Comparison of ENCODE assay signal across 11 mouse cellular contexts in genomic region chr4:136981993-136982695, GRCm38 (mm10). TPM values are rescaled to one million over a fixed set of nuclear protein-coding genes. Genes with fewer than 3 reads are reported as not detected.
DNase-seq lines count a peak whose midpoint lies in the region; ATAC-seq and TF ChIP-seq lines count a peak whose summit lies in the region.
"Had no signal": no experiment of that assay in that cellular context is flagged by ENCODE, and none has a peak within 500 bp of the region (broad histone marks: within the 10 kb centered on the region; RNA-seq: fewer than 3 reads in every experiment).

No protein-coding gene starts in this region.

- H3K27me3 ChIP-seq in forebrain, postnatal 0 days (ENCODE audit: insufficient read depth, low read length), result no peaks in the 10 kb centered on the region
- no peaks in the 10 kb centered on the region for H3K27me3 ChIP-seq in forebrain, embryonic 11.5 days (ENCODE audit: control insufficient read depth, insufficient read depth, low read length)
- H3K27me3 ChIP-seq in neural tube, embryonic 12.5 days (replicated peaks), result no peaks in the 10 kb centered on the region
- H3K27me3 ChIP-seq in midbrain, embryonic 14.5 days (ENCODE audit: control insufficient read depth, insufficient read depth, low read length), result peaks cover 11% of the 10 kb centered on the region; the same call in 1 of the 2 replicates

- H3K4me2 ChIP-seq in forebrain, postnatal 0 days (ENCODE audit: low read depth), result no peak overlapping the region
- H3K4me2 ChIP-seq in forebrain, embryonic 11.5 days (ENCODE audit: low read depth, low read length, severe bottlenecking), result no peak overlapping the region
- no peak overlapping the region for H3K4me2 ChIP-seq in neural tube, embryonic 12.5 days (replicated peaks)
- no peak overlapping the region for H3K4me2 ChIP-seq in midbrain, embryonic 14.5 days (ENCODE audit: low read length)

- H3K9ac ChIP-seq in forebrain, postnatal 0 days, result no peak overlapping the region
- H3K9ac ChIP-seq in forebrain, embryonic 11.5 days (ENCODE audit: low read length), result no peak overlapping the region
- H3K9ac ChIP-seq in neural tube, embryonic 12.5 days, result 0 out of 2 replicates have a peak overlapping the region, but pooled peaks have one; percentile 13
- H3K9ac ChIP-seq in midbrain, embryonic 14.5 days (replicated peaks; ENCODE audit: low read length), result peak overlapping the region; percentile 24

- no peaks in the 10 kb centered on the region for H3K4me1 ChIP-seq in forebrain, postnatal 0 days (ENCODE audit: insufficient read depth)
- 0 out of 2 replicates have a peak, but pooled peaks cover 2% of the 10 kb centered on the region for H3K4me1 ChIP-seq in forebrain, embryonic 11.5 days (replicated peaks; ENCODE audit: control insufficient read depth, insufficient read depth, low read length)
- peaks cover 16% of the 10 kb centered on the region for H3K4me1 ChIP-seq in neural tube, embryonic 12.5 days
- peaks cover 14% of the 10 kb centered on the region; the same call in 1 of the 2 replicates for H3K4me1 ChIP-seq in midbrain, embryonic 14.5 days (ENCODE audit: control insufficient read depth, insufficient read depth, low read length)

- H3K36me3 ChIP-seq in forebrain, postnatal 0 days (ENCODE audit: insufficient read depth), result peaks cover 6% of the 10 kb centered on the region; the same call in 1 of the 2 replicates
- H3K36me3 ChIP-seq in forebrain, embryonic 11.5 days (ENCODE audit: control insufficient read depth, insufficient read depth, low read length), result no peaks in the 10 kb centered on the region
- peaks cover 17% of the 10 kb centered on the region for H3K36me3 ChIP-seq in neural tube, embryonic 12.5 days
- peaks cover 10% of the 10 kb centered on the region for H3K36me3 ChIP-seq in midbrain, embryonic 14.5 days (ENCODE audit: control insufficient read depth, insufficient read depth, low read length)

- no peaks in the 10 kb centered on the region for H3K9me3 ChIP-seq in forebrain, postnatal 0 days (ENCODE audit: low read length)
- H3K9me3 ChIP-seq in forebrain, embryonic 11.5 days (ENCODE audit: control insufficient read depth, low read length), result no peaks in the 10 kb centered on the region
- no peaks in the 10 kb centered on the region for H3K9me3 ChIP-seq in neural tube, embryonic 12.5 days
- H3K9me3 ChIP-seq in midbrain, embryonic 14.5 days (ENCODE audit: control insufficient read depth, low read length), result no peaks in the 10 kb centered on the region

- no peak for DNase-seq in forebrain, postnatal 0 days
- DNase-seq in forebrain, embryonic 11.5 days (ENCODE audit: low spot score), result no peak
- no peak for DNase-seq in neural tube, embryonic 10.5 days (ENCODE audit: extremely low spot score, low spot score)
- DNase-seq in midbrain, embryonic 14.5 days, result no peak
- DNase-seq in retina, embryonic 14.5 days (ENCODE audit: low spot score), result no peak
- DNase-seq in thymus, postnatal 36 days, result no peak
- DNase-seq: gastrocnemius, postnatal 25 days had no signal

- no peak overlapping the region for H3K4me3 ChIP-seq in forebrain, postnatal 0 days (ENCODE audit: low read depth, low read length)
- H3K4me3 ChIP-seq in forebrain, embryonic 11.5 days (ENCODE audit: low read depth, low read length), result no peak overlapping the region
- no peak overlapping the region for H3K4me3 ChIP-seq in neural tube, embryonic 12.5 days
- no peak overlapping the region for H3K4me3 ChIP-seq in midbrain, embryonic 14.5 days (replicated peaks; ENCODE audit: low read depth, low read length)

- WGBS in forebrain, postnatal 0 days, result 60% methylated on average over 9 of the region's 9 CpGs
- 69% methylated on average over 9 of the region's 9 CpGs for WGBS in forebrain, embryonic 11.5 days
- 40% methylated on average over 9 of the region's 9 CpGs for WGBS in neural tube, embryonic 12.5 days
- 51% methylated on average over 9 of the region's 9 CpGs for WGBS in midbrain, embryonic 14.5 days

- peak; percentile 30; the same call in 1 of the 2 replicates for ATAC-seq in forebrain, postnatal 0 days
- ATAC-seq in forebrain, embryonic 11.5 days (replicated peaks; ENCODE audit: low FRiP score), result no peak
- ATAC-seq in neural tube, embryonic 12.5 days (ENCODE audit: low FRiP score, low read depth), result no peak
- peak; percentile 27; the same call in 1 of the 2 replicates for ATAC-seq in midbrain, embryonic 14.5 days (ENCODE audit: low FRiP score, low TSS enrichment)

- no peak for TF ChIP-seq CTCF in forebrain, postnatal 0 days (IDR thresholded peaks at IDR 0.05; ENCODE audit: low read depth)

- H3K27ac ChIP-seq in forebrain, postnatal 0 days (ENCODE audit: low read depth, low read length), result no peak overlapping the region
- H3K27ac ChIP-seq in forebrain, embryonic 11.5 days (ENCODE audit: low read depth, low read length), result no peak overlapping the region
- H3K27ac ChIP-seq in neural tube, embryonic 12.5 days, result no peak overlapping the region
- H3K27ac ChIP-seq in midbrain, embryonic 14.5 days (replicated peaks; ENCODE audit: low read depth, low read length), result peak overlapping the region; percentile 46

RNA-seq across cellular contexts. Expression of gene Epha8, which starts 25.5 kb away (rescaled TPM):
- total RNA-seq in forebrain, postnatal 0 days (2014; rRNA removed), result 20.5 and 23.9 TPM in 2 replicates
- 6.6 and 9.5 TPM in 2 replicates for polyA plus RNA-seq in forebrain, postnatal 0 days (2015; fragmentation: Nextera tagmentation; extraction: Ambion mirVana)
- 0.72 and 0.77 TPM in 2 replicates for polyA plus RNA-seq in forebrain, embryonic 11.5 days (2014; fragmentation: Nextera tagmentation; extraction: Ambion mirVana)
- polyA plus RNA-seq in neural tube, embryonic 12.5 days (2016; fragmentation: Nextera tagmentation; extraction: Ambion mirVana), result 6.6 and 7.2 TPM in 2 replicates
- polyA plus RNA-seq in midbrain, embryonic 14.5 days (2014; fragmentation: Nextera tagmentation; extraction: Ambion mirVana), result 18.5 and 20.5 TPM in 2 replicates
- total RNA-seq: gastrocnemius, postnatal 25 days; liver, adult 2 months; neutrophil, adult 5-6 weeks had no signal
- polyA plus RNA-seq: heart, embryonic 16.5 days; liver, adult 2 months had no signal

Comparison
In these comparisons a context has a peak if more than half of its experiments do, and no peak if none do; other contexts are left out.
1. ATAC-seq: peak in forebrain, postnatal 0 days (single experiment) and midbrain, embryonic 14.5 days (single experiment); none in forebrain, embryonic 11.5 days (single experiment) and neural tube, embryonic 12.5 days (single experiment).
2. H3K9ac ChIP-seq: peak in neural tube, embryonic 12.5 days (single experiment) and midbrain, embryonic 14.5 days (single experiment); none in forebrain, postnatal 0 days (single experiment) and forebrain, embryonic 11.5 days (single experiment).